Mouse (Mus musculus) adrenal gland, postnatal 25 days (tissue): Measurements from ENCODE around the gene Mapre3. TPM values are rescaled to one million over a fixed set of nuclear protein-coding genes. Genes with fewer than 3 reads are reported as not detected.
"Not testable (repeated sequence)": the region's sequence is repeated elsewhere in the genome, so short reads cannot be mapped to it uniquely, and the experiment has no call there.

Experiments used
- DNase-seq: peaks from one replicate; pipeline ENCODE4 v3.0.0; 2021; ENCODE audit warnings: mixed read lengths
- total RNA-seq: library from RNA; stranded (reverse); gene quantifications from 2 replicates; pipeline ENCODE4 v1.2.3, GENCODE M21; 2021

Mapre3 gene
- total RNA-seq, 1 experiment from 2014 or later = 62.9 TPM

- no peak for DNase-seq
Measured at GRCm38 (mm10) chr5:30824124-30824988, 9.9 kb downstream of the Mapre3 start.

- DNase-seq = peak; percentile 11
Measured at GRCm38 (mm10) chr5:30825166-30825565, 10.7 kb downstream of the Mapre3 start.

- no peak for DNase-seq
Measured at GRCm38 (mm10) chr5:30825821-30826220, 11.4 kb downstream of the Mapre3 start.

- DNase-seq = no peak
Measured at GRCm38 (mm10) chr5:30833416-30833815, 19.0 kb downstream of the Mapre3 start.

- DNase-seq = no peak
Measured at GRCm38 (mm10) chr5:30839731-30840130, 25.3 kb downstream of the Mapre3 start.

DNA sequence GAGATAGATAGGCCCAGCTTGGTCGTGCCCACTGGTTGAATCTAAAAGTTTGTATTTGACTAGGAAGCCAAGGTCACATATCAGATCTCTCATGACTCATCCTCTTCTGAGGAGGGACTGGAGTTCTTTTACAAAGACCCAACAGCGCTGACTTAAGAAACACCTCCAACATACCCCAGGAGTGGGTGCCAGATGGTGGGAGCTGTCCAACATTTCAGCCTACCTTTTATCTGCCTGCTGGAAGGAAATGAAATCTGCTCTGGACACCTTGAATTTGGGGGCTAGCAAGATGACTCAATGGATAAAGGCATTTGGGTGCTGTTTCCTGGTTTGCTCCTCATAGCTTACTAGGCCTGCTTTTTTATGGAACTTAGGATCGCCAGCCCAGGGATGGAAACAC is 27.5 kb downstream of the Mapre3 start:
- no peak for DNase-seq

GRCm38 (mm10) chr5:30849891-30850555 is 35.6 kb downstream of the Mapre3 start:
- DNase-seq = no peak

GRCm38 (mm10) chr5:30850556-30850925 is 36.1 kb downstream of the Mapre3 start:
- no peak for DNase-seq

DNA sequence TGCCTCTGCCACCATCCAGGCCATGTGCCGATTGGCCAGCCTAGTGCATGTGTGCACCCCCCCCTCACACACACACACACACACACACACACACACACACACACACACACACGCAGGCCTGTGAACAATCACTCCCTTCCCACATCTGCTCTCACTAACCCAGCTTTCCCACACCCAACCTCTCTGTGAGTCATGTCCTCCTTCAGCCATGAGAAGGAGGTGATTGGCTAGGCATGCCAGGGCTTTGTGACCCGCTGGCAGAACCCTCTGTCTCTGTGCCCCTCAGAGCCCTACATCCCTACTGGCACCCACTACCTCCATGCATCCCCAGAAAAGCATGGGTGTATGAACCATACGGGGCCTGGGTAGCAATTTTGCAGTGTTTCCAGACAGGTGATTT is 39.1 kb downstream of the Mapre3 start:
- DNase-seq = no peak

DNA sequence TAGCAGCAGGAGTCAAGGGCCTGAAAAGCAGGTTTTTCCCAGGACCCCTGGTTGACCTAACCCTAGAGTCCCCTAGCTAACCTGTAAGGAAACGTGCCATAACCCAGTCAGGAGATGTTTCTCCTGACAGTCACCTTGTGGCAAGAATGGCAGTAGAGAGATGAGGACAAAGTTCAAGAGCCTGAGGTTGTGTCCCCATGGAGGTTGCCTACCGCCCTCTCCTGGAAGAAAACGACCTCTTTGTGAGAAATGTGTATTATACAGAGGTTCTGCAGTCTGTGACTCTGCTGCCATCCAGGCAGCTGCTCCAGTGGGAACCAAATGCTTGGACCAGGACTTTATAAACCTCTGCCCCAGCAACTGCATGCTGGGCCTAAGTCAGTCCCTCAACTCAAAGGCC is 41.2 kb downstream of the Mapre3 start:
- DNase-seq = no peak

DNA sequence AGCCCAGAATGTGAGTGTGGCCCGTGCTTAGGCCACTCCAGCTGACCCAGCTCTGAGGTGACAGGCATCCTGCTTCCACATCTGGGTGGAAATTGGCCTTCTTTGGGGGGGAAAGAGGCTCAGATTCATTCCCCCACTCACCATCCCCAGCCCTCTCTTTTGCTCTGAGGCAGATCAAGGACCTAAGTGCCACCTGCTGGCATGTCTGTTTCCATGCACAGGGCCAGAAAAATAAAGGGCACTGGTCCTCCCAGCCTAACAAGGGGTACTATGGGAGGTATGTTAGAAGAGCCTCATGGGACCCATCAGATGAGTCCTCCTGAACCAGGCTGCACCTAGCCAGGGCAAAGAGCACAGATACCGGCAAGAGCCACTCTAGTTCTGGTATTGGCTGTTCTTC is 41.7 kb downstream of the Mapre3 start:
- no peak for DNase-seq

GRCm38 (mm10) chr5:30863852-30864251 is 49.4 kb downstream of the Mapre3 start:
- DNase-seq = no peak

- DNase-seq = no peak
Measured at GRCm38 (mm10) chr5:30864322-30864721, 49.9 kb downstream of the Mapre3 start.

DNA sequence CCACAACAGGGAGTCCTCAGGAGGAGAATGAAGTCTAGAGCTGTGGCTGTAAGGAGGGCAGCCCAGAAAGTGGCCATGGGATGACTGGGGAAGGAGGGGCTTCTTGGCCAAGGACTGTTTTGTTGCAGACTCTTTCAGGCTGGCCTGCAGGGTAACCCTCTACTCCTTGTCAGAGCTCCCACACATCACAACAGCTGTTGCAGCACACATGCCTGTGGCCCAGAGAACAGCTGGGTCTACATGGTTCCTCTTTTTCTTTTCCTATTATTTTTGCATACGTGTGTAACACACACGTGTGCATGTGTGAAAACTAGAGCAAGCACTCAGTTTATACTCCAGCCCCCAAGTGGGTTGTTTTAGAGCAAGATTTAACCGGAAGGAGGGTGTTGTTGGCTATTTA is 52.4 kb downstream of the Mapre3 start:
- no peak for DNase-seq

DNA sequence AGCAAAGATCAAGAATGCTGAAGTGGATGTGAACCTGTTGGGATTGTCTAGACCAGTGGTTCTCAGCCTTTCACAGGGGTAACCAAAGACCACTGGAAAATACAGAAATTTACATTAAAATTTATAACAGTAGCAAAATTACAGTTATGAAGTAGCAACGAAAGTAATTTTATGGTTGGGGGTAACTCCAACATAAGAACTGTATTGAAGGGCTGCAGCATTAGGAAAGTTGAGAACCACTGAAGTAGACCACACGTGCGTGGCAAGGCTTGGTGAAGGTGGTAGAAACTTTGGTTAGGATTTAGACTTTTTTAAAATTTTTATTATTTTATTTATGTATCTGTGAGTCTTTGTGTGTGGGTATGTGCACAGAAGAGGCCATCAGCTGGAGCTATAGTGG is 53.3 kb downstream of the Mapre3 start, which contains the start of gene Tmem214:
Tmem214 (plus strand) TSS at position 301 of the 400 bp plus-strand sequence.
- no peak for DNase-seq

DNA sequence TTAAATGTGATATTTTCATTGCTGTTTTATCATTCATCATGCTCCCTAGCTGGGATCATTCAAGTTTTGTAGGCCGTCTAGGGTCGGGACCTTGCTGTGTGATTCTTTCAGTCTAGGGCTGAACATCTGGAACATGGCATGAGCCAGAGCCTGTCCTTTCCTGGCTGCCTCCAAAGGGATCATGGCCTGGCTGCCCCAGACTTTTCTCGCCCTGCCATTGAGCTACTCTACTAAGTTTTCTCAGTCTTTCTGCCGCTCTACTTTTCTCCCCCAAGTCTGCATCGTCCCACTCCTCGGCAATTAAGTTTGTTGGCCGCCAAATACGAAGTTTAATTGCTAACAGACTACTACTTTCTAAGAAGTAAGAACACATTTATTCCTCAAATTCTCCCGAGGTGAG is 54.5 kb downstream of the Mapre3 start:
- DNase-seq = no peak

DNA sequence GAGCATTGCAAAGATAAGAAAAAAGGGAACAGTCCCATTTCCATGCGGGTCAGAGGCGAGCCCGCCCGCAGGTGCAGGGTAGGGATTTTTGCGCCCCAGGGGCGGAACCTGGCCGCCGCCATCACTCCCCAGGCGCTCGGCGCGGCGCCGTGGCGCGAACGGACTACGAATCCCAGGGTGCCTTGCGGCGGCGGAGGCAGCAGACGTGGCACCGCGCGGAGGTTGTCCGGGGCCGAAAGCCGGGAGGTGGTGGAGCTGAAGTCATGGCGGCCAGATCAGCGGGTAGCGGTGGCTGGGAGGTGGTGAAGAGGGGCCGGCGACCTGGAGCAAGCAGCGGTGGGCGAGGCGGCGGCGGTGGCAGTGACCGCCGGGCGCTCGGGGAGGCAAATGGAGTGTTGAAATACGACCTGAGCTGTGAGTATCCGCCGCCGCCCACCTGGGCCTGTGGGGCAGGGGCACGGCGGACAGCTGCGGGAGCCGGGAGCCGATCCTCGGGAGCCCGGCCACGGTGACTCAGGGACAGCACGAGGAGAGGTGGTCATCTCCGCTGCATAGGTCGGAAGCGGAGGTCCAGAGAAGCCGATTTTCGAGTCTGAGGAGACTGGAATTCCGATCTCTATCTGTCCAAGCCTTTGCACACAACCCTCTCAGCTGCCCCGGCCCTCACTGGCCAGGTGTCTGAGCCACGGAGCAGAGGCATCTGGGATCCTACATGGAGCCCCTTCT is 55.1 kb downstream of the Mapre3 start:
- DNase-seq = peak; percentile 94

DNA sequence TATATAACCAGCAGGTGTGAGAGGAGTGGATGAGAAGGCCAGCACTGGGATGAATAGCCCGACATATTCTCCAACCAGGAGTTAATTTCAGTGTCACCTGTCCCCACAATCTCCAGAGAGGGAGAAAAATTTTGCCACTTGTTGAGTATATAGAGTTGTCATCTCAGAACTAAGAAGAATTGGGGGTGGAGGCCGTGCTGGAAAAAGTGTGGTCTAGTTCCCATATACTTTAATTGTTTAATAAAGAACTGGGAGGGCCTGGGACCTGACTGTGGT is 55.6 kb downstream of the Mapre3 start:
- DNase-seq = no peak

GRCm38 (mm10) chr5:30872574-30872973 is 58.1 kb downstream of the Mapre3 start:
- no peak for DNase-seq

DNA sequence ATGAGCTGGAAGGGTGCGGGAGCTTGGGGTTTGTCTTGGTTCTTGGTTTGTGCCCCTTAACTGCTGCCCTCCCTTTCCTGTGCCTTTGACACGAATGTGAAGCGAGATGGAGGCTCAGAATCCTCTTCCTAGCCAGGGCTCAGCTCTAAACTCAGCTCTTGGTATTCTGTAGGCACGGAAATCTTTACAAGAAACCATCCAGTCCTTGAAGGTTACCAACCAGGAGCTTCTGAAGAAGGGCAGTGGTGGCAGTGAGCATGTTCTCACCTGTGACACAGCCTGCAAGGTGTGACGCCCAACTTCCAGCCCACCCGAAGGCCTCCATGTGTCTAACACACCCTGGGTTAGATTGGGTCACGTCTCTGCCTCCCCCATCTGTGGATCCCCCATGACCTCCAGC is 59.9 kb downstream of the Mapre3 start:
- DNase-seq = no peak

DNA sequence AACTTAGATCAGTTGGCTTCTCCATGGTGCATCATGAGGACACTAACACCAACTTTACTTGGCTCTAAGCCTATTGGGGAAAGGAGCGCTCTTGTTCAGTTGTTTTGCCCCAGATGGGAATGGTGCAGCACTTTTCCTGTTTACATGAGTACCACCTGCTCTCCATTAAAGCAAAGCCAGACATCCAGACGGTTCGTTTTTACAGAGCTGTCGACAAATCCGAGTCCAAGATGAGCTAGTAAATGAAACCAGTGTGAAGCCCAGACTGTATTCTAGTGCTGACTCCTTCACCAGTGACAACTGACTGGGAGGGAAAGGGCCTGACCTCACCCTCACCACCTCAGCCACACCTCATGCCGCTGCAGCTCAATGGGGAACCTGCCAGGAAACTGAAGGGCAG is 64.2 kb downstream of the Mapre3 start:
- DNase-seq = no peak

GRCm38 (mm10) chr5:30879347-30879943 is 65.0 kb downstream of the Mapre3 start:
- no peak for DNase-seq

DNA sequence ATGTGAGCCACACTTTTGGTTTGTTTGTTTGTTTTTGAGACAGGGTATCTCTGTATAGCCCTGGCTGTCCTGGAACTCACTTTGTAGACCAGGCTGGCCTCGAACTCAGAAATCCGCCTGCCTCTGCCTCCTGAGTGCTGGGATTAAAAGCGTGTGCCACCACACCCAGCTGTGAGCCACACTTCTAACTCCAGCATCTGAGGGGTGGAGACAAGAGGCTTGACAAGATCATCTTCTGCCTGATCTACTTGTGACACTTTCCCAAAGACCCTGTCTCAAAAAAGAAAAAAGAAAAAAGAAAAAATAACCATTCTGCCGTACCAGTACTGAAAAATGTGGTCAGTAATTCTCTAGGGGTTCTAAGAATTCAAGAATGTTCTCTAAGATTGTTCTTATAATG is 67.4 kb downstream of the Mapre3 start:
- not testable (repeated sequence) for DNase-seq
